Mouse (Mus musculus) yolk sac, embryonic 10.5 days (tissue): Measurements from ENCODE around the gene Prmt7.

Experiments used
- DNase-seq: peaks from one replicate; pipeline ENCODE4 v3.0.0-alpha.2; 2017; ENCODE audit warnings: low spot score

Gene Prmt7

DNA sequence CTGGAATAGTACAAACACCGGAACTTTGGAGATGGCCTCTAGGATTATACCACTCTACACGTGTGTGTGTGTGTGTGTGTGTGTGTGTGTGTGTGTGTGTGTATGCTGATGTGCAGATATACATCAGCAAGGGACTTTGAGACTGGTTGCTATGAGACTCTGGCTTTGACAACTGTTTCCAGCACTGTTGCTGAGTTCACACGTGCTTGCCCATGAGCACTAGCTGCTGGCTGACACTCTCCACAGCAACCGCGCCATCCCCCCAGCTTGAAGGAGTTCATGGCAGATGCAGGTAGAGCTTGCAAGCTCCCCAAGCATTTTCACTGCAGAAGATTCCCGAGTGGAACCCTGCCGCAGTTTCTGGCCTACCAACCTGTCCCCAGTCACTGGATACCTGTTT is 78.7 kb downstream of the Prmt7 start:
- no peak for DNase-seq

DNA sequence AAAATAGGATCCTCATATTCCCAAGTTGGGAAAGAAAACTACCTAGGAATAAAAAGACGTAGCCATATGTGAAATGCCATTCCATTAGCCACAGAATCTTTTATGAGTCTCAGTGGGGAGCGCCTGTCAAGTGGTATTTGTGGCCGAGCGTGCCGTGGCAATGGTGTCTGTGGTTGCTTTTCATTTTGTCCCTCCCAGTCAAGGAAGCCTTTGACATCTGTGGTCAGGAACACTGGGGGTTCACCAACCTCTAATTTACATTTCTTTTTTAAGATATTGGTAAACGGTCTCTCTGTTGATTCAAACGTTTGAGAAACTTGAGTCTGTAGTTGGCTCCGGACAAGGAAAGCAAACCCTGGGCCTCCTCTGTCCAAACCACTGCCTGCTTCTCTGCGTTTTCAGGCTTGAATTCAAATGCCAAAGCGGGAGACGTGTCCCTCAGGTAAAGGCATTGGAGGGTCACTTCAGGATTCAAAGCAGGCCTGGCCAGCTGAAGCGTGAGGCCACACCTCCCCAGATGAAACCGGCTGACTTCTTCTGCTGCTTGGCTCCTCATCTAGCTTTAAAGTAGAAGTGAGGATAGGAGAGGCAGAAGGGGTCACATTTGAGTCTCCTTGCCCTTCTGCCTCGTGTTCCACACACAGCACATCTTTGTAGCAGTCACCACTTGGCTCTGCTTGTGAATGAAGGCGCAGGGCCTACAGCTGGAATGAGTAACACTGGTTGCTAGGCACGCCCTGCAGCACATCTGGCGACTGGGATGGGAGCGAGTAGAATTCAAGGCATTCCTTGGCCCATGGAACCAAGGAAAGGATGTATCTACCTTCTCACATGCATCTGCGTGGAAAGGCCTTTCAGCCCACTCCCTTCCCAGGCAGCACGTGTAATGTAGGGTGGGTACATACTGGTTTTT is 82.0 kb downstream of the Prmt7 start:
- no peak for DNase-seq

DNA sequence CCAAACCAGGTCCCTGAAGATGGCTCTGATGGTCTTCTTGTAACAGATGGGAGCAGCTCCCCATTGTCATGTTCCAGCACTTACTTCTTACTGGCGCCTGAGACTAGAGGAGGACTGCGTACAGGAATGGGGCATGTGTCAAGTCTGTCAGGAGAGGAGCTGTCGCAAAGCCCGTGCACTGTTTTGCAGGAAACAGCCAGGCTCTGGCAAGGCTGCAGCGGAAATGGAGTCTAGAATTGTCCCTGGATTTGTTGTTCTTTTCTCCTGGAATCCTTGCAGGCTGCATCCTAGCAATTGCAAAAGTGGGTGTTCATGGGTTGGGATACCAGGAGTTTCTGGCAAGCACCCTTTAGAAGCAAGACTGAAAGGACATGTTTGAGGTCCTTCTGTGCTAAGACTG is 87.5 kb downstream of the Prmt7 start:
- no peak for DNase-seq

DNA sequence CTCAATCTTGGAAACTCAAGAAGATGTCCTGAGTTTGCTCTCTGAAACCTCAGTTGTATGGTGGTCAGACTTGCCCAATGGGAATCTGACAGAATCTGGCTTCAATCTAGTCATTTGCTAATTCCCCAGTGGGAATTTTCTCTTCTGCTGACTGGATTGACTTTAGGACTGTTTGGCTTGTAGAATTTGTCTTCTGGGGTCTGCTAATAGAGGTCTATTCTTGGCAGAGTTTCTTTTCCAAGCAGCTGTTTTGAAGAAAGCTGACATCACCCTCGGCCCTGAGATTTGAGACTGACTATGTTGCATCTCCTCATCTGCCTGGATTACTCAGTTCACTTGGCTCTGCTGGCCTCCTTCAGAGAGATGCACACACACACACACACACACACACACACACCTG is 88.1 kb downstream of the Prmt7 start:
- DNase-seq = no peak

DNA sequence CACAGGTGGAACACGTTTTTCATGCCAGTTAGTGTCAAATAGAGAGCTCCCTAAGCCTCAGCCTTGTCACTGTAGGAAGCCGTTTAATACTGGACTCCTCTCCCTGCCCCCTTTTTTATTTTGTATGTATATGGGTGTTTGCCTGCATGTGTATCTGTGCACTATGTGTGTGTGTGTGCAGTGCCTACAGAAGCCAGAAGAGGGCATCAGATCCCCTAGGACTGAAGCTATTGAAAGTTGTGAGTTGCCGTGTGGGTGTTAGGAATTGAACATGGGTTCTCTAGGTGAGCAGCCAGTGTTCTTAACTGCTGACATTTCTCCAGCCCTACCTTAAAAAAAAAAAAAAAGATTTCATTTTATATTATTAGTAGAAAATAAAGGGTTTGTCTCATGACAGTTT is 89.0 kb downstream of the Prmt7 start:
- DNase-seq = no peak

DNA sequence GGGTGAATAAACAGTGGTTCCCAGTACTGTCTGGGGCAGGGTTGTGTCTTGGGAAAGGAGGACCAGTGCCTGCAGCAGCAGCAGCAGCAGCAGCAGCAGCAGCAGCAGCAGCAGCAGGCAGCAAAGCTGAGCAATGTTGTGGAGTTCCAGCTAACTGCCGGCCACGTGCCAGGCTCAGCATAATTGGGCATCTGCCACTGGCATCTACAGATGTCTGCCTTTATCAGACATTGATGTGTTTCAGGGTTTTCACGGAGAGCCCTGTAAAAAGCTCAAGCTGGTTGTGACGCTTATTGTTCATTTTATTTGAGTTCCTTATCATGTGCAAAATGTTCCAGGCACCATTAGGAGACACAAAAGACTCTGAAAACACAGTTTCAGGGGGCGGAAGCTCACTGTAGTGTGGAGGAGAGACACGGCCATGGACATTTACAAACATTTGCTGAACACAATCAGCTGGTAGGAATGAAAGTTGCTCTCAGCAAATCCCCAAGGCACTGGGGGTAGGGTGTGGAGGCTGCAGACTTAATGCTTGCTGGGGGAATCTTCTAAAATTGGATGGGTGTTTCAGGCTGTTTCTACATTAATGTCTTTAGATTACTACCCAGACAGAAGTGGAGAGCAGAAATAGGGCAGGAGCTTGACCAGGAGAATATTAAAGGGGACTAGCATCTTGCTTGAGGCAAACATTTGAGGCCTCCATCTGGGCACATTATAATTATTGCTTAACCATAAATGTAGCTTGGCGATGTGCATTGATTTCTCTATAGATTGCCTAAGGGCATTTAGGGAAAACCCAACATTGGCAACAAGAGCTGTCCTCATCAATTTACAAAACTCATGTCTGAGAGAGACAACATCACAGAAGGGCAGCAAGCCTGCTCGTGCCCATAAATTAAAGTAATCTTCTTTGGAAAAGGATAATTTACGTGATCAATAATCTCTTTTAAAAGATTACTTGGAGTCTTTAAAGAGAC is 90.3 kb downstream of the Prmt7 start:
- no peak for DNase-seq
